Mouse (Mus musculus) limb, embryonic 11.5 days (tissue): Measurements from ENCODE around the gene Atp4a. TPM values are rescaled to one million over a fixed set of nuclear protein-coding genes. Genes with fewer than 3 reads are reported as not detected.

Source experiments
- ATAC-seq: fragments of 200-750 bp; cut with Nextera tagmentation; 2 replicates; pipeline ENCODE4 v1.8.0; 2017; ENCODE audit warnings: low read depth; ENCODE audit not compliant: insufficient number of reproducible peaks, low FRiP score, low TSS enrichment
- DNase-seq: peaks from one replicate; pipeline ENCODE4 v3.0.0-alpha.2; 2015; ENCODE audit warnings: low spot score
- H3K27ac ChIP-seq: fragments of 300-500 bp; sonication (generic); replicated peaks from 2 replicates; pipeline ENCODE4 v1.5.1; 2014; ENCODE audit warnings: low read depth, mild to moderate bottlenecking, low read length
- H3K27me3 ChIP-seq: fragments of 300-500 bp; sonication (generic); 2 replicates; pipeline ENCODE4 v1.6.1; 2014; ENCODE audit warnings: mild to moderate bottlenecking, low read length, mixed read lengths; ENCODE audit not compliant: control insufficient read depth, insufficient read depth
- H3K36me3 ChIP-seq: fragments of 300-500 bp; sonication (generic); 2 replicates; pipeline ENCODE4 v1.6.1; 2014; ENCODE audit warnings: mild to moderate bottlenecking, low read length, moderate library complexity, mixed read lengths; ENCODE audit not compliant: control insufficient read depth, insufficient read depth
- H3K4me1 ChIP-seq: fragments of 300-500 bp; sonication (generic); 2 replicates; pipeline ENCODE4 v1.6.1; 2014; ENCODE audit warnings: low read length, mixed read lengths; ENCODE audit not compliant: control insufficient read depth, insufficient read depth
- H3K4me2 ChIP-seq: fragments of 300-500 bp; sonication (generic); 2 replicates; pipeline ENCODE4 v1.6.1; 2014; ENCODE audit warnings: low read depth, mild to moderate bottlenecking, moderate library complexity; ENCODE audit not compliant: severe bottlenecking
- H3K4me3 ChIP-seq: fragments of 300-500 bp; sonication (generic); 2 replicates; pipeline ENCODE4 v1.5.1; 2014; ENCODE audit warnings: low read depth, low read length
- H3K9ac ChIP-seq: fragments of 300-500 bp; sonication (generic); 2 replicates; pipeline ENCODE4 v1.6.1; 2014; ENCODE audit warnings: mild to moderate bottlenecking, low read length
- H3K9me3 ChIP-seq: fragments of 300-500 bp; sonication (generic); 2 replicates; pipeline ENCODE4 v1.6.1; 2016; ENCODE audit warnings: low read length; ENCODE audit not compliant: control insufficient read depth
- WGBS: fragments of 180-500 bp; shearing (Covaris S2); extraction: QIAGEN DNeasy Blood & Tissue Kit; methylation state at CpG from one replicate; pipeline ENCODE4 v1.1.7; 2014; 5-methylcytosine and 5-hydroxymethylcytosine counted together
- polyA plus RNA-seq: library from polyadenylated mRNA; unstranded; fragments of >200 nt; fragmentation: Nextera tagmentation; extraction: Ambion mirVana; gene quantifications from 2 replicates; pipeline ENCODE4 v1.2.1, GENCODE M21; 2014

Atp4a gene
- polyA plus RNA-seq, 1 experiment from 2014 or later, result 0.41 TPM

GRCm38 (mm10) chr7:30688325-30688724, 23.7 kb upstream of the Atp4a start:
- H3K9ac ChIP-seq, result no peak overlapping the region
- 78% methylated on average over 6 of the region's 6 CpGs for WGBS
- H3K4me2 ChIP-seq, result no peak overlapping the region
- H3K27me3 ChIP-seq, result peaks cover 9% of the 10 kb centered on the region
- H3K4me1 ChIP-seq, result no peaks in the 10 kb centered on the region
- ATAC-seq, result no peak
- H3K9me3 ChIP-seq, result no peaks in the 10 kb centered on the region
- H3K36me3 ChIP-seq, result no peaks in the 10 kb centered on the region
- no peak overlapping the region for H3K4me3 ChIP-seq
- H3K27ac ChIP-seq, result no peak overlapping the region
- DNase-seq, result no peak

- Histone ChIP-seq H3K27ac (no peak overlapping the region), H3K36me3 (no peaks in the 10 kb centered on the region), H3K9ac (no peak overlapping the region), H3K4me1 (no peaks in the 10 kb centered on the region), H3K4me2 (no peak overlapping the region), H3K4me3 (no peak overlapping the region), H3K27me3 (no peaks in the 10 kb centered on the region), H3K9me3 (no peaks in the 10 kb centered on the region)
- WGBS, result 68% methylated on average over 5 of the region's 5 CpGs
- ATAC-seq (no peak), DNase-seq (no peak)
Observed at GRCm38 (mm10) chr7:30698101-30698500, 13.9 kb upstream of the Atp4a start.

DNA sequence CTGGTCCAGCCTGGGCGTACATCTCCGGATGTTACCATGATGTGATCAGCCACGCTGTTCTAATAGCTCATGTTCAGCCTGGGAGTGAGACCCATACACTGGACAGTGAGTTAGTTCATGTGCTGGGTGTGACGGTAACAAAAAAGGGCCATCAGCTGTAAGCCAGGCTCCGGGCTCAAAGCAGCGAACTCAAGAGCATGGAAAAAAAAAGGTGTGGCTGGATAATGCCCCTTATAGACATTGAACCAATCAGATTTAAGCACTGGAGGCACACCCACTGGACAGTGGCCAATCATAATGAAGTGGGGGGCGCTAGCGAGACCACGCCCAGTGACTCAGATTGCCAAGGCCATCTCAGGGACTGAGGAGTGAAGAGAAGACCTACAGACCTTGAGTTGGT, 13.4 kb upstream of the Atp4a start, which contains the start of gene 2200002J24Rik:
Gene 2200002J24Rik (plus strand): TSS at position 338 of the 400 bp plus-strand sequence.
- DNase-seq (peak; percentile 28), ATAC-seq (no peak)
- 35% methylated on average over 9 of the region's 9 CpGs for WGBS
- no peak within 1 kb of the TSS for H3K9ac ChIP-seq
- H3K27me3 ChIP-seq, result no peaks in the 10 kb centered on the region
- no peaks in the 10 kb centered on the region for H3K36me3 ChIP-seq
- no peak within 1 kb of the TSS for H3K4me2 ChIP-seq
- H3K4me1 ChIP-seq, result no peaks in the 10 kb centered on the region
- H3K4me3 ChIP-seq, result no peak within 1 kb of the TSS
- no peak within 1 kb of the TSS for H3K27ac ChIP-seq
- H3K9me3 ChIP-seq, result no peaks in the 10 kb centered on the region

- H3K4me3 ChIP-seq, result no peak overlapping the region
- H3K4me2 ChIP-seq, result no peak overlapping the region
- H3K27ac ChIP-seq, result no peak overlapping the region
- DNase-seq (no peak), ATAC-seq (no peak)
- WGBS, result 75% methylated on average over 8 of the region's 8 CpGs
- H3K9ac ChIP-seq, result no peak overlapping the region
- H3K27me3 ChIP-seq, result no peaks in the 10 kb centered on the region
- H3K36me3 ChIP-seq, result no peaks in the 10 kb centered on the region
- H3K9me3 ChIP-seq, result no peaks in the 10 kb centered on the region
- no peaks in the 10 kb centered on the region for H3K4me1 ChIP-seq
Observed at GRCm38 (mm10) chr7:30706214-30706882, 5.7 kb upstream of the Atp4a start.

DNA sequence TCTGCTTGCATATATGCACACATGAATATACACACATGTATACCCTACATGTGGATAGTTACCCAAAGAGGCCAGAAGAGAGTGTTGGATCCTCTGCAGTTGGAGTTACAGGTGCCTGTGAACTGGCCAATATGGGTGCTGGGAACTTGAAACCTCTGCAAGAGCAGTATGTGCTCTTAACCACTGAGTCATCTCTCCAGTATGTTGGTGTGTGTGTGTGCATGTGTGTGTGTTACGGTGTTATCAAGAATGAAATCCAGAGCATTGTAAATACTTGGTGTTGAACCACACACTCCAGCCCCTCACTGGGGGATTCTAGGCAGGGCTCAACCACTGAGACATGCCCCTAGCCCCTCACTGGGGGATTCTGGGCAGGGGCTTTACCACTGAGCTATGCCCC, 4.6 kb upstream of the Atp4a start:
- H3K4me1 ChIP-seq, result no peaks in the 10 kb centered on the region
- no peaks in the 10 kb centered on the region for H3K27me3 ChIP-seq
- H3K4me2 ChIP-seq, result no peak overlapping the region
- H3K36me3 ChIP-seq, result no peaks in the 10 kb centered on the region
- 100% methylated on average over 1 of the region's 1 CpGs for WGBS
- H3K9me3 ChIP-seq, result no peaks in the 10 kb centered on the region
- ATAC-seq (no peak), DNase-seq (no peak)
- H3K9ac ChIP-seq, result no peak overlapping the region
- H3K27ac ChIP-seq, result no peak overlapping the region
- no peak overlapping the region for H3K4me3 ChIP-seq

GRCm38 (mm10) chr7:30717006-30717715, 5.2 kb downstream of the Atp4a start:
- Histone ChIP-seq H3K4me2 (peak overlapping the region; percentile 52), H3K36me3 (no peaks in the 10 kb centered on the region), H3K4me1 (no peaks in the 10 kb centered on the region), H3K27me3 (peaks cover 14% of the 10 kb centered on the region), H3K27ac (no peak overlapping the region), H3K9me3 (no peaks in the 10 kb centered on the region), H3K9ac (no peak overlapping the region), H3K4me3 (peak overlapping the region; percentile 21)
- peak; percentile 82 for DNase-seq
- WGBS, result 2% methylated on average over 43 of the region's 43 CpGs
- ATAC-seq, result peak; percentile 84

- H3K9me3 ChIP-seq, result no peaks in the 10 kb centered on the region
- H3K4me2 ChIP-seq, result peak overlapping the region; percentile 52
- no peaks in the 10 kb centered on the region for H3K4me1 ChIP-seq
- ATAC-seq, result 0 out of 2 replicates have a peak, but pooled peaks have one; percentile 7
- 11% methylated on average over 14 of the region's 14 CpGs for WGBS
- peak overlapping the region; percentile 21; the same call in 1 of the 2 replicates for H3K4me3 ChIP-seq
- no peak for DNase-seq
- no peaks in the 10 kb centered on the region for H3K36me3 ChIP-seq
- peaks cover 14% of the 10 kb centered on the region for H3K27me3 ChIP-seq
- no peak overlapping the region for H3K9ac ChIP-seq
- H3K27ac ChIP-seq, result no peak overlapping the region
Observed at GRCm38 (mm10) chr7:30717716-30718046, 5.7 kb downstream of the Atp4a start.

GRCm38 (mm10) chr7:30719669-30720068, 7.7 kb downstream of the Atp4a start:
- H3K27ac ChIP-seq, result no peak overlapping the region
- DNase-seq, result no peak
- H3K27me3 ChIP-seq, result peaks cover 14% of the 10 kb centered on the region
- no peak overlapping the region for H3K4me2 ChIP-seq
- 93% methylated on average over 5 of the region's 5 CpGs for WGBS
- no peaks in the 10 kb centered on the region for H3K9me3 ChIP-seq
- no peaks in the 10 kb centered on the region for H3K36me3 ChIP-seq
- no peak overlapping the region for H3K4me3 ChIP-seq
- H3K9ac ChIP-seq, result no peak overlapping the region
- H3K4me1 ChIP-seq, result no peaks in the 10 kb centered on the region
- ATAC-seq, result no peak
